Mouse (Mus musculus) ES-E14 (cell line): ENCODE results near the gene Olfr1054.

Experiments used
- MAFK ChIP-seq: IDR thresholded peaks from 2 replicates; pipeline ENCODE4 v1.6.1; 2014; ENCODE audit warnings: mild to moderate bottlenecking, low read depth, low read length, inconsistent platforms; ENCODE audit not compliant: insufficient read depth
- ZNF384 ChIP-seq: IDR thresholded peaks from 2 replicates; pipeline ENCODE4 v1.6.1; 2012; ENCODE audit warnings: low read depth, low read length, inconsistent platforms

DNA sequence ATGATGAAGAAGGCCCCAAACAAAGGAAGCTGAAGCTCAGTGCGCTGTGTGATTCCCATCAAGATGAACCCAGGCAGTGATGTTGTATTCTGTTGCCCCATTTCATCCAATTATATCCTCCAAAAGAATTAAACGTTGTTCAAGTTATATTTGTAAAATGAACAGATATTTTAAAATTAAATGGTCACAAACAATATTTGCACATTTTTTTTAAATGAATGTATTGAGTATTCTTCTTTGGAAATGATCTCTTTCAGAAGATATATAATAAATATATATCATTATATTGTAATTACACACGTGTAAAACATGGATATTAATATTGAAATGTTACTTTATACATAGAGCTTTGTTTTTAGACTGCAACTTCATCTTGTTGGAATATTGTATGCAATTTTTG is 20.0 kb downstream of the Olfr1054 start, which contains the start of gene Olfr1053:
- TF ChIP-seq MAFK (no peak), ZNF384 (no peak)
